Mouse (Mus musculus) megakaryocyte, embryonic 14.5 days (primary cell): ENCODE results near the gene Lad1.

ENCODE experiments used
- FLI1 ChIP-seq: IDR thresholded peaks from 2 replicates; pipeline ENCODE4 v1.6.1; 2012; ENCODE audit warnings: low read length, inconsistent platforms, mixed read lengths
- GATA1 ChIP-seq: IDR thresholded peaks from 3 replicates; pipeline ENCODE4 v1.6.1; 2012; ENCODE audit warnings: mixed read lengths, low read length, inconsistent platforms, borderline replicate concordance

DNA sequence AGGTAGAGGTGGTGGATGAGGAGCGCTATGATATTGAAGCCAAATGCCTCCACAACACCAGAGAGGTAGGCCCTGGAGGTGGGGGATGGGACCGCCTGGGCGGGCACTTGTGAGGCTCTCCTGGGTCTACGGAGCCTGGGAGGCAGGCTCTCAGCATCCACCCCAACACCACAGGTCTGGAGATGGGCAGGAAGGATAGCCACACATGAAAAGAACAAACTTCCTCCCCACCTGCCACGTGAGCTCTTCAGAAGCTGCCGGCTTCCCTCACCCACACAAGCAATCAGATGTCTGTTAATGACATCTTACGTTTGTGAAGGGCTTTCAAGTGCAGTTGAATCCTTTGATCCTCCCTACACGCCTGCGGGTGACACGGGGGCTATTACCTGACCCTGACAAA is 10.9 kb upstream of the Lad1 start:
- TF ChIP-seq GATA1 (no peak), FLI1 (no peak)
